Mouse (Mus musculus): ENCODE data around the gene Pin4. TPM values are rescaled to one million over a fixed set of nuclear protein-coding genes. Genes with fewer than 3 reads are reported as not detected.
A peak's percentile ranks its signal among the peaks of the same experiment; 100 is the strongest.
"Not testable (repeated sequence)": the region's sequence is repeated elsewhere in the genome, so short reads cannot be mapped to it uniquely, and the experiment has no call there.

Gene Pin4
- total RNA-seq (2015; ENCODE audit: low replicate concordance) = 53.7 TPM in 1 of 2 replicates, not detected in the other
- total RNA-seq (2017; ENCODE audit: low replicate concordance) = 42.7 and 82.7 TPM in 2 replicates

GRCm38 (mm10) chrX:102119042-102119864 lies at the start of gene Pin4:
Gene Pin4 (plus strand): TSS chrX:102119447.
- peak; percentile 100 for ATAC-seq (replicated peaks; ENCODE audit: low FRiP score, poor library complexity, severe bottlenecking)

- ATAC-seq (replicated peaks; ENCODE audit: low FRiP score, poor library complexity, severe bottlenecking) = no peak
Measured at GRCm38 (mm10) chrX:102070591-102071471, 48.4 kb upstream of the Pin4 start, which contains the start of gene Rtl5. Gene Rtl5 (minus strand): TSS chrX:102071304.

GRCm38 (mm10) chrX:102071517-102071916 lies 47.7 kb upstream of the Pin4 start:
- ATAC-seq (replicated peaks; ENCODE audit: low FRiP score, poor library complexity, severe bottlenecking) = no peak

- no peak for ATAC-seq (replicated peaks; ENCODE audit: low FRiP score, poor library complexity, severe bottlenecking)
Measured at GRCm38 (mm10) chrX:102073605-102074325, 45.5 kb upstream of the Pin4 start.

- no peak for ATAC-seq (replicated peaks; ENCODE audit: low FRiP score, poor library complexity, severe bottlenecking)
Measured at GRCm38 (mm10) chrX:102074435-102074834, 44.8 kb upstream of the Pin4 start.

GRCm38 (mm10) chrX:102075158-102075557 lies 44.1 kb upstream of the Pin4 start:
- no peak for ATAC-seq (replicated peaks; ENCODE audit: low FRiP score, poor library complexity, severe bottlenecking)

- ATAC-seq (replicated peaks; ENCODE audit: low FRiP score, poor library complexity, severe bottlenecking) = no peak
Measured at GRCm38 (mm10) chrX:102076886-102077765, 42.1 kb upstream of the Pin4 start.

GRCm38 (mm10) chrX:102081076-102081475 lies 38.2 kb upstream of the Pin4 start:
- no peak for ATAC-seq (replicated peaks; ENCODE audit: low FRiP score, poor library complexity, severe bottlenecking)

- ATAC-seq (replicated peaks; ENCODE audit: low FRiP score, poor library complexity, severe bottlenecking) = no peak
Measured at GRCm38 (mm10) chrX:102081573-102082279, 37.5 kb upstream of the Pin4 start.

GRCm38 (mm10) chrX:102082340-102082739 lies 36.9 kb upstream of the Pin4 start:
- no peak for ATAC-seq (replicated peaks; ENCODE audit: low FRiP score, poor library complexity, severe bottlenecking)

GRCm38 (mm10) chrX:102085798-102086443 lies 33.3 kb upstream of the Pin4 start:
- ATAC-seq (replicated peaks; ENCODE audit: low FRiP score, poor library complexity, severe bottlenecking) = no peak

GRCm38 (mm10) chrX:102090605-102091004 lies 28.6 kb upstream of the Pin4 start:
- ATAC-seq (replicated peaks; ENCODE audit: low FRiP score, poor library complexity, severe bottlenecking) = no peak

GRCm38 (mm10) chrX:102094381-102094904 lies 24.8 kb upstream of the Pin4 start:
- no peak for ATAC-seq (replicated peaks; ENCODE audit: low FRiP score, poor library complexity, severe bottlenecking)

GRCm38 (mm10) chrX:102101886-102102285 lies 17.4 kb upstream of the Pin4 start:
- no peak for ATAC-seq (replicated peaks; ENCODE audit: low FRiP score, poor library complexity, severe bottlenecking)

GRCm38 (mm10) chrX:102103830-102104229 lies 15.4 kb upstream of the Pin4 start:
- not testable (repeated sequence) for ATAC-seq (replicated peaks; ENCODE audit: low FRiP score, poor library complexity, severe bottlenecking)

GRCm38 (mm10) chrX:102109349-102109748 lies 9.9 kb upstream of the Pin4 start:
- not testable (repeated sequence) for ATAC-seq (replicated peaks; ENCODE audit: low FRiP score, poor library complexity, severe bottlenecking)

- ATAC-seq (replicated peaks; ENCODE audit: low FRiP score, poor library complexity, severe bottlenecking) = no peak
Measured at GRCm38 (mm10) chrX:102115676-102116075, 3.6 kb upstream of the Pin4 start.

- ATAC-seq (replicated peaks; ENCODE audit: low FRiP score, poor library complexity, severe bottlenecking) = no peak
Measured at GRCm38 (mm10) chrX:102121321-102121720, 2.1 kb downstream of the Pin4 start.
